Mouse (Mus musculus) liver, adult (tissue): ENCODE results near the gene Hspa5.

ENCODE experiments used
- GATA4 ChIP-seq: IDR thresholded peaks from 2 replicates; pipeline ENCODE4 v1.6.1; 2014; ENCODE audit warnings: mild to moderate bottlenecking, low read length; ENCODE audit not compliant: insufficient replicate concordance

Gene Hspa5

DNA sequence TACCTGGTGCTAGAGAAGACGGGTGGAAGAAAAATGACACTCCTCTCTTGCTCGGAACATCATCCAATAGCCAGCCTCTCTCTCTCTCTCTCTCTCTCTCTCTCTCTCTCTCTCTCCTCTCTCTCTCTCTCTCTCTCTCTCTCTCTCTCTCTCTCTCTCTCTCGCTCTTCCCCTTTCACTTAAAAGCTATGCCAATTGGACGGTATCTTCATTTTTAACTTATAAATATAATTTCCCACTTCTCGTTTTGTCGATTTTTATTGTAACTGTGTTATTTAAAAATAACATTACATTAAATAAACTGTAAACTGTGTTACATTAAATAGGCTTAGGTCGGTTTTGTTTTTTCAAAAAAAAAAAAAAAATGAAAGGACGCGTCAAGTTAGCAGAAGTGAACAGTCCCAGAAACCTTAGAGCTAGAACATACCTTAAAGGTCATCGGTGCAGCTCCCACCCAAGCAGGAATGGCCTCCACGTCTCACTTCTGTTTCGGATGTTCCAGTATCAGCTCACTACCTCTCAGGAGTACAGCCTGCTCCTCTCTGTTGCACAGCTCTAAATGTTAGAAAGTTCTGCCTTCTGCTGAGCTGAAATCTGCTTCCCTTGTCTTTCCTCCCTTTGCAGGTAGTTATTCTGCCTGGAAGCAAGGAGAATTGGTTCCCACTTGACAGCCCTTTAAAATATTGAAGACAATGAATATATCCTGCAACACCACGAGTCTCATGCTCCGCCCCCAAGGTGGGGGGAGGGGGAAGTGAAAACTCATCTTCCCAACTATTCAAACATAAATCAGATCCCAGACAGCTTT lies 17.0 kb upstream of the Hspa5 start, which contains the start of gene Gapvd1:
Gapvd1 (minus strand) TSS at position 682 of the 808 bp plus-strand sequence.
- TF ChIP-seq GATA4: no peak

DNA sequence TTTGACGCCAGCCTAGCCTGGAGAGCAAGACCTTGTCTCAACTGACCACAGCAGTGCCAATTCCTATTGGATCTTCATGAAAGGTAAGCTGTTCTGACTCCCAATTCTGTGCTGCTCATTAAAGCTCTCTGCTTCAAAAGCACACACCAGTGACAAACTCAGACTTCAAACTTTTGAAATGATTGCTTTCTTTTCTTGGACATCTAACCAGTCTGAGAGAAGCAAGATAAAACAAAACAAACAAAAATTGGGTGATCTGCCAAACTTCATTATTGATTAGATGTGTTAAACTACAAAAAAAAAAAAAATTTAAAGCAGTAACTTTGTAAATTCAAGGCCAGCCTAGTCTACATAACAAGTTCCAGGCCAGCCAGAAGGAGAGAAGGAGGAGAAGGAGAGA lies 14.4 kb upstream of the Hspa5 start:
- TF ChIP-seq GATA4: peak; percentile 40; the same call in 1 of the 2 replicates

DNA sequence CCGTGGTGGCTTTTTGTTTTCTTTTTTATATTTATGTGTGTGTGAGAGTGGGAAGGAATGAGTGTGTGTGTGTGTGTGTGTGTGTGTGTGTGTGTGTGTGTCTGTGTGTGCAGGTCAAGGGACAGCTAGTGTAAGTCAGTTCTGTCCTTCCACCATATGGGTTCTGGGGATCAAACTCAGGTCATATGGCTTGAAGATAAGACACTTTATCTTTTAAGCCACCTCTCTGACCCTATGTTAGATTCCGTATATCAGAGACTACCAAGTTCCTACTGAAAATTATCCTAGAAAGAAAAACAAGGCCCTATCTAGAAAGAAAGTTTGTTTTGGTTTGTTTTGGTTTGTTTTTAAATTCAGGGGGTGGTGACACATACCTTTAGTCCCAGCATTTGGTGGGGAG lies 9.6 kb upstream of the Hspa5 start:
- no peak for TF ChIP-seq GATA4

DNA sequence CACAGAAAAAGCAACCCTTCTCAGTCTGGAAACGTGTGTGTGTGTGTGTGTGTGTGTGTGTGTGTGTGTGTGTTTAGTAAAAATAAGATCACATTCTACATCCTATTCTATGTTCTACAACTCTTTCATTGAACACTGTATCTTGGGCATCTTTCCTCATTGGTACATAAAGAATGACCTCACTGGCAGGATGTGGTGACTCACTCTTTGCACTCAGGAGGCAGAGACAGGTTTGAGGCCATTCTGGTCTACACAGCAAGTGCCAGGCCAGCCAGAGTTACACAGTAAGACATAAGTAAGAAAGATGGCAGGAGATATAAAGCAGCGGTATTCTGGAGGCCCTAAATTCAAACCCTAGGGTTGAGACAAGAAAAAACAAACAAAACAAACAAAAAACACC lies 8.9 kb upstream of the Hspa5 start:
- TF ChIP-seq GATA4: no peak

DNA sequence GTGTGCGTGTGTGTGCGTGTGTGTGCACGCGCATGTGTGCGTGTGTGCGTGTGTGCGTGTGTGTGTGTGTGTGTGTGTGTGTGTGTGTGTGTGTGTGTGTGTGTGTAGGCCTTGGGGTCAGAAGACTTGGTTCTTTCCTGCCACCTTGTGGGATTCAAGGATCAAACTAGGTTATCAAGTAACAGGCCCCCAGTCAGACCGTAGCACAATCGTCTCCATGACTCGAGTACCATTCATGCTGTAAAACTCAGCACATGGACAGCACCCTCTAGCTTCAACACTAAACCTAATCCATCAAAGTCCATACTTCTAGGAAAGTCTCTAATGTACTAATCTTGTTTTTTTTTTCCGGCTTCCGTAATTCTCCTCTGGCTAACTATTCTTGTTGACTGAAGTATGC lies 7.0 kb upstream of the Hspa5 start:
- TF ChIP-seq GATA4: no peak

DNA sequence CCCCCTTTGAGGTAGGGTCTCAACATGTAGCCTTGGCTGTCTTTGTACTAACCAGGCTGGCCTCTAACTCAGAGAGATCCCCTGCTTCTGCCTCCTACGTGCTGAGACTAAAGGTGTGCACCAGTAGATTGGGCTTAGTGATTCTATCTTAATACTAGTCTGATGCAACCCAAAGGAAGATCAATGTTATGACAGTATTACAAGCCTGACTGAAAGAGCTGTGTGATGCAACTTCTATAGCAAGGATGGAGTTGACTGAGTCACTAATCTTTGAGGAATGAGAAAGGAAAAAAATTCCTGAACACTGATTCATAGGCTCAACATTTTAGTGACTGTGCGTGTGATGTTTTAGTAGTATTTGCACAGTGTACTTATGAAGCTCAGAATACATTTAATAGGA lies 1.7 kb upstream of the Hspa5 start:
- TF ChIP-seq GATA4: no peak

DNA sequence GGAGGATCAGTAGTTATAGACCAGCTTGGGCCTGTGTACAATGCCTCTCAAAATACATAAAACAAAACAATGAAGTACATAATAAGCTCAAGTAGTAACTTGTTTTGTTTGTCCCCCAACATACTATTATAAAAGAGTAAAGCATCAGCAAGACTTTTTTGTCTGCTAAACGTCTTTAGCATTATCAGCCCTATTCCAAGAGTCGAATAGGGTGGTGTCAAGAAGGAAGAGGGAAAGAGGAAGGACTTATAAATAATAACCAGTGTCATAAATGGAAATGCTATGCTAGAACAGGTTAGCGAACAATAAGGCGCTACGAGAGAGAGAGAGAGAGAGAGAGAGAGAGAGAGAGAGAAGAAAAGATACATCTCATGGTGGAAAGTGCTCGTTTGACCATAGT lies 819 bp upstream of the Hspa5 start:
- no peak for TF ChIP-seq GATA4

DNA sequence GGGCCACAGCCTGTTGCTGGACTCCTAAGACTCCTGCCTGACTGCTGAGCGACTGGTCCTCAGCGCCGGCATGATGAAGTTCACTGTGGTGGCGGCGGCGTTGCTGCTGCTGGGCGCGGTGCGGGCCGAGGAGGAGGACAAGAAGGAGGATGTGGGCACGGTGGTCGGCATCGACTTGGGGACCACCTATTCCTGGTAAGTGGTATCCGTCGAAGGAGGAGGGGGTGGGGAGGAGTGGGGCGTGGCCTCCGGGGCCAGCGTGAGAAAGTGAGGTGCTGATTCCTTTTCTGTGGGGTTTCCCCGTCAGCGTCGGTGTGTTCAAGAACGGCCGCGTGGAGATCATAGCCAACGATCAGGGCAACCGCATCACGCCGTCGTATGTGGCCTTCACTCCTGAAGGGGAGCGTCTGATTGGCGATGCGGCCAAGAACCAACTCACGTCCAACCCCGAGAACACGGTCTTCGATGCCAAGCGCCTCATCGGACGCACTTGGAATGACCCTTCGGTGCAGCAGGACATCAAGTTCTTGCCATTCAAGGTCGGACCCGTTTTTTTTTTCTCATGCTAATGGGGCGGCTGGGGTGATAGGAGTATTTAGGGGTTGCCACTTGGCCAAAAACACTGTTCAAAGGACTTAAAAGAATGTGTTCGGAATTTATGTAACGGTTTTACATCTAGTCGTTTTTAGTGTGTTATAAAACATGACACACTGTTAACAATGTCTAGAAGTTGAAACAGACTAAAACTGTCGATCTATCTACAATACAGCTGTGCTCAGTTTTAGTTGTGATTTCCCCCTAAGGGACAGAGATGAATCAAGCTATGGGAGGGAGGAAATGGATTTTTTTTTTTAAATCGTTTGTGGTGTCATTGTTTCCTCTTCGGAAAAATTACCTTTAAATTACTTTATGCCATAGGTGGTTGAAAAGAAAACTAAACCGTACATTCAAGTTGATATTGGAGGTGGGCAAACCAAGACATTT lies 774 bp downstream of the Hspa5 start:
- TF ChIP-seq GATA4: no peak

DNA sequence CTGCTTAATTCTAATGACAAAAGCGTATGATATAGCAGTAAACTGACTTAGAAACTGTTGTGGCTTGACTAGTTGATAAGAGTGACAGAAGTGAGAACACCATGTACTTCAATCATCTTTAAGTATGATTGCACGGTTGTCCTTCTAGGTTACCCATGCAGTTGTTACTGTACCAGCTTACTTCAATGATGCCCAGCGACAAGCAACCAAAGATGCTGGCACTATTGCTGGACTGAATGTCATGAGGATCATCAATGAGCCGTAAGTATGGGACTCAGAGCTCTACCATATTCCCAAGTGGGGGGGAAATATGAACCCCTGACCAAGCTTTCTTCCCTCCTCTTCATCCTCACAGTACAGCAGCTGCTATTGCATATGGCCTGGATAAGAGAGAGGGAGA lies 1.9 kb downstream of the Hspa5 start:
- TF ChIP-seq GATA4: no peak

DNA sequence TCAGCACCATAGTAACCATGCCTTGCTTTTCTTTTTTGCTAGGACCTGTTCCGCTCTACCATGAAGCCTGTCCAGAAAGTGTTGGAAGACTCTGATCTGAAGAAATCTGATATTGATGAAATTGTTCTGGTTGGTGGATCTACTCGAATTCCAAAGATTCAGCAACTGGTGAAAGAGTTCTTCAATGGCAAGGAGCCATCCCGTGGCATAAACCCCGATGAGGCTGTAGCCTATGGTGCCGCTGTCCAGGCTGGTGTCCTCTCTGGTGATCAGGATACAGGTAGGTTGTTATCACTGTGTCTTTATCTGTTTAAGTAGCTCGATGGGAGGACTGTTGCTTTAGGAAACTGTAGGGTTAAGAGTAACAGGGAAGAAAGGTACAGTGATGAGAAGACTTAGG lies 2.7 kb downstream of the Hspa5 start:
- no peak for TF ChIP-seq GATA4

DNA sequence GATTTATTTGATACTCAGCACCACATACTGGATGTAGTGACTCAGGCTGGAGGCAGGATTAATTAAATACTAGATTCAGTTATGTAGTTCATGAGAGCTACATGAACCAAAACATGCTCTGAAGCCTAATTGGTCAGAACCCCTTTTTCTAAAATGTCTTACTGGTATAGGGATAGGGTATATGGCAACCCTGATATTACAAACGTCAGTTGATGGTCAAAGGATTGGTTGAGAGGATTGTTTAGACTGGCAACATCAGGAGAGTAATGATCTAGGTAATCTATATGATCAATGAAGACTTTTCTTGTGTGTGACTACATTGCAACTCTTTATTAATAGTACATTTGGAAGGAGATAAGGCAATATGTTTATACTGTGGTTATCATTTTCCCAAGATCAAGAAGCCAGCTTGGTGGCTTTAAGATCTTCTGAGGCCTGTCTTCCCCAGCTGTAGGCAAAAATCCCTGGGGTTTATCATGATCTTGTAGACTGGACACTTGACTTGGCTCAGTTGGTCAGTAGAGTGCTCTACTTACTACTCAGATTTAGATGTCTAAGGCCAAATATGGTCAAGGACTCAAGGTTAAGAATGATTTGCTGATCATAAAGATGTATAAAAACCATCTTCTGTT lies 5.6 kb downstream of the Hspa5 start:
- TF ChIP-seq GATA4: no peak

DNA sequence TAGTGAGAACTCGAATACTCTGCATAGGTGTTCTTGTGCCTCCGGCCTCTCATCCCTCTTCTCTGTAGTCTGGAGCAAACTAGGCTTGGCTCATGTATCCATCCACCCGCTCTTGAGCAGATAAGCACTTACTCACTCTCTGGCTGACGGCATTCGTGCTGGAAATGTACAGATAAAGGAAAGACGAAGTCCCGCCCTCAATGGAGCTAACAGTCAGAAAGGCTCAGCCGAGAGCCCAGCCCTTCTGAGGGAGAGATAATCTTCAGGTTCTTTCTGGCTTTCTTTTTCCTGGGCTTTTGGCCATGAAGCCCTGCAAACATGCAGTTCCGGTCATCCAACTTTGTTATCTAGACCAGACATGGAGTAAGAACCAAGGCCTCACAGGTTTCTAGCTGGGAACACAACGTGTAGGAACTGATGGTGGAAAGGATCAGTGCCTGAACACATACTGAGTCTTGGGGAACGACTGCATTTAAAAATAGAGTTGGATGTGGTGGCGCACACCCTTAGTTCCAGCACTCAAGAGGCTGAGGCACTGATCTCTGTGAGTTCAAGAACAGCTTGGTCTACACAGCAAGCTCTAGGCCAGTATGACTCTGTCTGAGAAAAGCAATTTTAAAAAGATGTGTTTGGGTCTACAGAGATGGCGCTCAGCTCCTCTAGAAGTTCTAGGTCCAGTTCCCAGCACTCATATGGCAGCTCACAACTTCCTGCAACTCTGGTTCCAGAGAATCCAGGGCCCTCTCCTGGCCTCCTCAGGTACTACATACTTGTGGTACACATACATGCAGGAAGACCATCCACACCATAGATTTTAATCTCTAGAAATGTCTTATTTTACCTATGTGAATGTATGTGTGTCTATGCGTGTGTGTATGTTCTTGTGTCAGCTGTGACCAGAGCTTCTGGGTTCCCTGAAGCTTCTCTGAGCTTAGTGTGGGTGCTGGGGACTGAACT lies 11.6 kb downstream of the Hspa5 start:
- TF ChIP-seq GATA4: no peak

DNA sequence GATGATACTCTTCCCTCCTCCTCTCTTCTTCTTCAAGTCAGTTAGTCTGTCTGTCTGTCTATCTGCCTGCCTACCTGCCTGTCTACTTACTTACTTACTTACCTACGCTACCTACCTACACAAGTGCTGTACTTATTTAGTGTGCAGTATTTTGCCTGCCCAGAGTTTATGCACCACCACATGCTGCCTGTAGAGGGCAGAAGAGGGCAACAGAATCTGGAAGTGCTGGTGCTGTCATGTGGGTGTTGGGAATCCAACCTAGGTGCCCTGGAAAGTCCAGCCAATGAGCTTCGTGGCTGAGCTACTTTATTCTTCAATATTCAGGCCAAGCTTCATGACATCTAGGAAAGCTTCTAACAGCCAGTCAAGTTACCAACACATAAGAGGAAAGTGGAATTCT lies 12.3 kb downstream of the Hspa5 start:
- TF ChIP-seq GATA4: no peak

DNA sequence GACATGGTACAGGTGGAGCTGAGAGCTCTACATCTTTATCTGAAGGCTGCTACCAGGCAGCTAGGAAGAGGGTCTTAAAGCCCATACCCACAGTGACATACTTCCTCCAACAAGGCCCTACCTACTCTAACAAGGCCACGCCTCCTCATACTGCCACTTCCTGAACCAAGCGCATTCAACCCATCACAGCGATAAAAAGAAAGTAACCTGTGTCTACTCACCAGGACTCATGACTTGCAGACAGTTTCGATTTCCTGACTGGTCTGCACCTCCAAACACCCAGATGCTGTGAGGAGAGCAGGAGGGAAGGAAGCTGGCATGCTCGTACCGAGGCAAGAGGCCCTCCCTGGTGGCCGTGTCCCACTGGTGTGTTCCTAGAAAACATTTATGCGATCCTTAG lies 18.5 kb downstream of the Hspa5 start:
- no peak for TF ChIP-seq GATA4

DNA sequence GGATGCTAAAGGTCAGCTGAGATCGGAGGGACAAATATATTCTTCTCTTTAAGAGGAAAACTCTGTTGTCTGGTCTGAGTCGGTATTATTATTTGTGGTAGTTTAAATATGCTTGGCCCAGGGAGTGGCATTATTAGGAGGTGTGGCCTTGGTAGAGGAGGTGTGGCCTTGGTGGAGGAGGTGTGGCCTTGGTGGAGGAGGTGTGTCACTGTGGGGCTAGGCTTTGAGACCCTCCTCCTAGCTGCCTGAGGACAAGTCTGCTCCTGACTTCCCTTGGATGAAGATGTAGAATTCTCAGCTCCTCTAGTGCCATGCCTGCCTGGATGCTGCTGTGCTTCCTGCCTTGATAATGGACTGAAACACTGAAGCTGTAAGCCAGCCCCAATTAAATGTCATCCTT lies 22.7 kb downstream of the Hspa5 start:
- no peak for TF ChIP-seq GATA4

DNA sequence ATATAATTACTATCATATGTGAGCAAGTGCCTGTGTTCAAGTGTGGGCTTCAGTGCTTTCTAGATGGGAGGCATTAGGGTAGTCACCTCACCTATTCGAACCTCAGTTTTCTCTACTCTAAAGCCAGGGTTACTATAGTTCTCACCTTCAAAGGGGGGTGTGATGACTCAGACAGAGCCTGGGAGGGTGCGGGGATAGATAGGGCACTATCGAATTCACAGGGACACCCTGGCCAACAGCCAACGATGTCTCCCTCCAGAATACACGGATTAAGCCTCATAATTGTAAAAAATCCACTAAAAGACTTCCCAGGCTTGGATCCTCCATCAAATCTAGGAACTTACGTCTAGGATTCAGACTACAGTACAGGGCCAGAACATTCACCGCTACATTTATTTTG lies 23.7 kb downstream of the Hspa5 start:
- no peak for TF ChIP-seq GATA4
